Mouse (Mus musculus): Measurements from ENCODE around the gene Ercc1. TPM values are rescaled to one million over a fixed set of nuclear protein-coding genes. Genes with fewer than 3 reads are reported as not detected.

Ercc1 gene
- polyA plus RNA-seq, 1 experiment from 2014 or later: 51.0 TPM

GRCm38 (mm10) chr7:19300501-19301421 is 43.8 kb upstream of the Ercc1 start:
- Histone ChIP-seq H3K4me2 (replicated peaks; ENCODE audit: low read depth, low read length) (peak overlapping the region; percentile 54), H3K4me1 (ENCODE audit: insufficient read depth, low read depth, low read length) (peaks cover 10% of the 10 kb centered on the region; the same call in 1 of the 2 replicates), H3K9ac (replicated peaks; ENCODE audit: low read depth) (peak overlapping the region; percentile 45; the same call in 1 of the 2 replicates), H3K27me3 (replicated peaks; ENCODE audit: insufficient read depth, low read length) (peaks cover 38% of the 10 kb centered on the region), H3K36me3 (ENCODE audit: insufficient read depth, low read length) (no peaks in the 10 kb centered on the region), H3K9me3 (ENCODE audit: low read length) (no peaks in the 10 kb centered on the region), H3K27ac (ENCODE audit: low read length) (no peak overlapping the region), H3K4me3 (ENCODE audit: low read depth, low read length) (peak overlapping the region; percentile 31)
- DNase-seq (ENCODE audit: low spot score) (peak; percentile 77), ATAC-seq (peak; percentile 78)
- WGBS: under 1% methylated on average over 29 of the region's 29 CpGs
- peak; percentile 96 for TF ChIP-seq CTCF (IDR thresholded peaks at IDR 0.05)
- TF ChIP-seq EP300 (IDR thresholded peaks at IDR 0.05): peak; percentile 72

- ATAC-seq: no peak
- H3K36me3 ChIP-seq (ENCODE audit: insufficient read depth, low read length): no peaks in the 10 kb centered on the region
- peaks cover 10% of the 10 kb centered on the region; the same call in 1 of the 2 replicates for H3K4me1 ChIP-seq (ENCODE audit: insufficient read depth, low read depth, low read length)
- 10% methylated on average over 16 of the region's 16 CpGs for WGBS
- H3K9me3 ChIP-seq (ENCODE audit: low read length): no peaks in the 10 kb centered on the region
- H3K27ac ChIP-seq (ENCODE audit: low read length): no peak overlapping the region
- no peak for DNase-seq (ENCODE audit: low spot score)
- TF ChIP-seq EP300 (IDR thresholded peaks at IDR 0.05) (no peak), CTCF (IDR thresholded peaks at IDR 0.05) (no peak)
- peaks cover 46% of the 10 kb centered on the region for H3K27me3 ChIP-seq (replicated peaks; ENCODE audit: insufficient read depth, low read length)
- H3K4me2 ChIP-seq (replicated peaks; ENCODE audit: low read depth, low read length): peak overlapping the region; percentile 54; the same call in 1 of the 2 replicates
- H3K4me3 ChIP-seq (ENCODE audit: low read depth, low read length): peak overlapping the region; percentile 31; the same call in 1 of the 2 replicates
- H3K9ac ChIP-seq (replicated peaks; ENCODE audit: low read depth): peak overlapping the region; percentile 6; the same call in 1 of the 2 replicates
These were observed 42.9 kb upstream of the Ercc1 start for GRCm38 (mm10) chr7:19301461-19302263.

GRCm38 (mm10) chr7:19302264-19303045 is 42.1 kb upstream of the Ercc1 start:
- H3K9ac ChIP-seq (replicated peaks; ENCODE audit: low read depth): no peak overlapping the region

GRCm38 (mm10) chr7:19303046-19303305 is 41.6 kb upstream of the Ercc1 start:
- Histone ChIP-seq H3K27ac (ENCODE audit: low read length) (no peak overlapping the region), H3K36me3 (ENCODE audit: insufficient read depth, low read length) (no peaks in the 10 kb centered on the region), H3K27me3 (replicated peaks; ENCODE audit: insufficient read depth, low read length) (peaks cover 52% of the 10 kb centered on the region), H3K9me3 (ENCODE audit: low read length) (no peaks in the 10 kb centered on the region), H3K4me2 (replicated peaks; ENCODE audit: low read depth, low read length) (no peak overlapping the region), H3K4me1 (ENCODE audit: insufficient read depth, low read depth, low read length) (peaks cover 10% of the 10 kb centered on the region; the same call in 1 of the 2 replicates), H3K9ac (replicated peaks; ENCODE audit: low read depth) (no peak overlapping the region), H3K4me3 (ENCODE audit: low read depth, low read length) (no peak overlapping the region)
- DNase-seq (ENCODE audit: low spot score) (no peak), ATAC-seq (no peak)
- 80% methylated on average over 12 of the region's 12 CpGs for WGBS
- TF ChIP-seq CTCF (IDR thresholded peaks at IDR 0.05) (no peak), EP300 (IDR thresholded peaks at IDR 0.05) (no peak)

More at GRCm38 (mm10) chr7:19302264-19303045, 42.1 kb upstream of the Ercc1 start:
- no peak for DNase-seq (ENCODE audit: low spot score)
- no peak overlapping the region for H3K4me2 ChIP-seq (replicated peaks; ENCODE audit: low read depth, low read length)
- H3K27me3 ChIP-seq (replicated peaks; ENCODE audit: insufficient read depth, low read length): peaks cover 52% of the 10 kb centered on the region
- peaks cover 10% of the 10 kb centered on the region; the same call in 1 of the 2 replicates for H3K4me1 ChIP-seq (ENCODE audit: insufficient read depth, low read depth, low read length)
- TF ChIP-seq EP300 (IDR thresholded peaks at IDR 0.05) (no peak), CTCF (IDR thresholded peaks at IDR 0.05) (no peak)
- no peak overlapping the region for H3K27ac ChIP-seq (ENCODE audit: low read length)
- H3K9me3 ChIP-seq (ENCODE audit: low read length): no peaks in the 10 kb centered on the region
- no peak for ATAC-seq
- no peak overlapping the region for H3K4me3 ChIP-seq (ENCODE audit: low read depth, low read length)
- WGBS: 52% methylated on average over 13 of the region's 13 CpGs
- H3K36me3 ChIP-seq (ENCODE audit: insufficient read depth, low read length): no peaks in the 10 kb centered on the region

- H3K9ac ChIP-seq (replicated peaks; ENCODE audit: low read depth): no peak overlapping the region
- TF ChIP-seq CTCF (IDR thresholded peaks at IDR 0.05) (peak; percentile 87), EP300 (IDR thresholded peaks at IDR 0.05) (no peak)
- no peaks in the 10 kb centered on the region for H3K36me3 ChIP-seq (ENCODE audit: insufficient read depth, low read length)
- H3K4me1 ChIP-seq (ENCODE audit: insufficient read depth, low read depth, low read length): peaks cover 10% of the 10 kb centered on the region; the same call in 1 of the 2 replicates
- whole genome bisulfite sequencing: 2% methylated on average over 15 of the region's 16 CpGs
- no peaks in the 10 kb centered on the region for H3K9me3 ChIP-seq (ENCODE audit: low read length)
- peak overlapping the region; percentile 31; the same call in 1 of the 2 replicates for H3K4me3 ChIP-seq (ENCODE audit: low read depth, low read length)
- no peak overlapping the region for H3K27ac ChIP-seq (ENCODE audit: low read length)
- ATAC-seq (no peak), DNase-seq (ENCODE audit: low spot score) (peak; percentile 72)
- H3K4me2 ChIP-seq (replicated peaks; ENCODE audit: low read depth, low read length): 0 out of 2 replicates have a peak overlapping the region, but pooled peaks have one; percentile 56
- peaks cover 52% of the 10 kb centered on the region for H3K27me3 ChIP-seq (replicated peaks; ENCODE audit: insufficient read depth, low read length)
These were observed 40.8 kb upstream of the Ercc1 start for GRCm38 (mm10) chr7:19303770-19304169.
